Mouse (Mus musculus): ENCODE results near the gene Ankrd2.

Gene Ankrd2

GRCm38 (mm10) chr19:42035456-42036248, at the start of gene Ankrd2:
TSS of gene Ankrd2 (plus strand) at chr19:42036000.
- peak; percentile 92 for DNase-seq

GRCm38 (mm10) chr19:41987206-41987605, 48.6 kb upstream of the Ankrd2 start:
- DNase-seq, result no peak

- DNase-seq, result no peak
These were observed 46.0 kb upstream of the Ankrd2 start for GRCm38 (mm10) chr19:41989810-41990209.

- no peak for DNase-seq
These were observed 43.8 kb upstream of the Ankrd2 start for GRCm38 (mm10) chr19:41991926-41992477.

- DNase-seq, result no peak
These were observed 42.8 kb upstream of the Ankrd2 start for GRCm38 (mm10) chr19:41992971-41993370.

GRCm38 (mm10) chr19:41993484-41993883, 42.3 kb upstream of the Ankrd2 start:
- peak; percentile 90 for DNase-seq

GRCm38 (mm10) chr19:41994023-41994422, 41.8 kb upstream of the Ankrd2 start:
- no peak for DNase-seq

GRCm38 (mm10) chr19:41995483-41995882, 40.3 kb upstream of the Ankrd2 start:
- no peak for DNase-seq

GRCm38 (mm10) chr19:41997090-41997489, 38.7 kb upstream of the Ankrd2 start:
- DNase-seq, result no peak

GRCm38 (mm10) chr19:41998770-41999548, 36.8 kb upstream of the Ankrd2 start:
- no peak for DNase-seq

GRCm38 (mm10) chr19:41999688-42000283, 36.0 kb upstream of the Ankrd2 start:
- DNase-seq, result no peak

GRCm38 (mm10) chr19:42000446-42000958, 35.3 kb upstream of the Ankrd2 start:
- peak; percentile 53 for DNase-seq

GRCm38 (mm10) chr19:42001253-42001980, 34.4 kb upstream of the Ankrd2 start:
- DNase-seq, result no peak

GRCm38 (mm10) chr19:42004258-42004657, 31.5 kb upstream of the Ankrd2 start:
- no peak for DNase-seq

- DNase-seq, result no peak
These were observed 30.2 kb upstream of the Ankrd2 start for GRCm38 (mm10) chr19:42005616-42006015.

- DNase-seq, result no peak
These were observed 29.2 kb upstream of the Ankrd2 start for GRCm38 (mm10) chr19:42006568-42006967.

- DNase-seq, result no peak
These were observed 27.2 kb upstream of the Ankrd2 start for GRCm38 (mm10) chr19:42008586-42008985.

- DNase-seq, result no peak
These were observed 26.7 kb upstream of the Ankrd2 start for GRCm38 (mm10) chr19:42009067-42009466.

- DNase-seq, result no peak
These were observed 25.4 kb upstream of the Ankrd2 start for GRCm38 (mm10) chr19:42010436-42010835.

GRCm38 (mm10) chr19:42011123-42011522, 24.7 kb upstream of the Ankrd2 start:
- DNase-seq, result no peak

GRCm38 (mm10) chr19:42014231-42014825, 21.5 kb upstream of the Ankrd2 start:
- DNase-seq, result no peak

GRCm38 (mm10) chr19:42015001-42015400, 20.8 kb upstream of the Ankrd2 start:
- no peak for DNase-seq

Data from kidney, postnatal 14 days (tissue).